Mouse (Mus musculus): ENCODE data around the gene Obscn.

The Obscn gene

GRCm38 (mm10) chr11:58981541-58982447 is 154.4 kb downstream of the Obscn start:
- peak in 1 of 2 experiments; percentile 38 for DNase-seq

GRCm38 (mm10) chr11:58980381-58980990 is 155.7 kb downstream of the Obscn start:
- peak in 1 of 2 experiments; percentile 50 for DNase-seq

GRCm38 (mm10) chr11:58979661-58980060 is 156.5 kb downstream of the Obscn start:
- DNase-seq: no peak

GRCm38 (mm10) chr11:58979183-58979582 is 157.0 kb downstream of the Obscn start:
- no peak for DNase-seq

- DNase-seq: no peak
Measured at GRCm38 (mm10) chr11:58978706-58979030, 157.5 kb downstream of the Obscn start.

- DNase-seq: peak; percentile 75 to 76
Measured at GRCm38 (mm10) chr11:58978027-58978705, 158.0 kb downstream of the Obscn start, which contains the start of gene Trim11. Gene Trim11, plus strand, starts transcription at chr11:58978093.

- no peak for DNase-seq
Measured at GRCm38 (mm10) chr11:58977607-58978026, 158.6 kb downstream of the Obscn start.

GRCm38 (mm10) chr11:58977150-58977549 is 159.1 kb downstream of the Obscn start:
- DNase-seq: peak in 1 of 2 experiments; percentile 52

- DNase-seq: no peak
Measured at GRCm38 (mm10) chr11:58974414-58974813, 161.8 kb downstream of the Obscn start.

- DNase-seq: no peak
Measured at GRCm38 (mm10) chr11:58971796-58972195, 164.4 kb downstream of the Obscn start.

- DNase-seq: no peak
Measured at GRCm38 (mm10) chr11:58970831-58971530, 165.2 kb downstream of the Obscn start.

- no peak for DNase-seq
Measured at GRCm38 (mm10) chr11:58969659-58970058, 166.5 kb downstream of the Obscn start.

- no peak for DNase-seq
Measured at GRCm38 (mm10) chr11:58969027-58969426, 167.2 kb downstream of the Obscn start.

GRCm38 (mm10) chr11:58968551-58968950 is 167.7 kb downstream of the Obscn start:
- no peak for DNase-seq

- DNase-seq: peak in 1 of 2 experiments; percentile 44
Measured at GRCm38 (mm10) chr11:58967346-58967745, 168.9 kb downstream of the Obscn start.

- DNase-seq: no peak
Measured at GRCm38 (mm10) chr11:58965001-58965760, 171.0 kb downstream of the Obscn start.

- no peak for DNase-seq
Measured at GRCm38 (mm10) chr11:58964216-58964615, 172.0 kb downstream of the Obscn start.

GRCm38 (mm10) chr11:58963543-58963942 is 172.7 kb downstream of the Obscn start:
- DNase-seq: peak in 1 of 2 experiments; percentile 71

GRCm38 (mm10) chr11:58961364-58962177 is 174.6 kb downstream of the Obscn start:
- no peak for DNase-seq

- DNase-seq: peak; percentile 91 to 92
Measured at GRCm38 (mm10) chr11:58959921-58960465, 176.2 kb downstream of the Obscn start.

All from cerebellum, postnatal 25 days (tissue).